Mouse (Mus musculus) CH12.LX (cell line): ENCODE results near the gene Gm10197.

Source experiments
- CTCF ChIP-seq, 2 experiments: IDR thresholded peaks in 1 of 2; conservative IDR thresholded peaks in 1 of 2; 2 replicates each; pipeline ENCODE4 v1.5.1; 2011 to 2012; ENCODE audit warnings: low read depth in 2 of 2, low read length in 2 of 2, improper control_type of control experiment in 1 of 2, inconsistent platforms in 1 of 2, mild to moderate bottlenecking in 1 of 2, moderate library complexity in 1 of 2
- EP300 ChIP-seq: IDR thresholded peaks from 2 replicates; pipeline ENCODE4 v1.6.1; 2011; ENCODE audit warnings: low read length, improper control_type of control experiment
- JUND ChIP-seq: conservative IDR thresholded peaks from 2 replicates; pipeline ENCODE4 v1.6.1; 2011; ENCODE audit warnings: low read depth, low read length, improper control_type of control experiment
- MAZ ChIP-seq: IDR thresholded peaks from 2 replicates; pipeline ENCODE4 v1.6.1; 2012; ENCODE audit warnings: low read depth, mild to moderate bottlenecking, inconsistent platforms, low read length, improper control_type of control experiment, moderate library complexity
- MYC ChIP-seq: IDR thresholded peaks from 2 replicates; pipeline ENCODE4 v1.6.1; 2011; ENCODE audit warnings: low read depth, mild to moderate bottlenecking, improper control_type of control experiment, low read length
- PAX5 ChIP-seq: IDR thresholded peaks from 2 replicates; pipeline ENCODE4 v1.6.1; 2012; ENCODE audit warnings: low read length, inconsistent platforms, mixed read lengths
- POLR2A ChIP-seq: IDR thresholded peaks from 2 replicates; pipeline ENCODE4 v1.6.1; 2011; ENCODE audit warnings: low read depth, mild to moderate bottlenecking, improper control_type of control experiment, low read length
- USF1 ChIP-seq: IDR thresholded peaks from 2 replicates; pipeline ENCODE4 v1.6.1; 2014; ENCODE audit warnings: low read depth, mild to moderate bottlenecking, inconsistent platforms, low read length, improper control_type of control experiment
- ZC3H11A ChIP-seq: IDR thresholded peaks from 2 replicates; pipeline ENCODE4 v1.6.1; 2012; ENCODE audit warnings: low read depth, mild to moderate bottlenecking, inconsistent platforms, low read length, improper control_type of control experiment
- ZMIZ1 ChIP-seq: IDR thresholded peaks from 2 replicates; pipeline ENCODE4 v1.6.1; 2012; ENCODE audit warnings: low read depth, mild to moderate bottlenecking, inconsistent platforms, low read length, improper control_type of control experiment

DNA sequence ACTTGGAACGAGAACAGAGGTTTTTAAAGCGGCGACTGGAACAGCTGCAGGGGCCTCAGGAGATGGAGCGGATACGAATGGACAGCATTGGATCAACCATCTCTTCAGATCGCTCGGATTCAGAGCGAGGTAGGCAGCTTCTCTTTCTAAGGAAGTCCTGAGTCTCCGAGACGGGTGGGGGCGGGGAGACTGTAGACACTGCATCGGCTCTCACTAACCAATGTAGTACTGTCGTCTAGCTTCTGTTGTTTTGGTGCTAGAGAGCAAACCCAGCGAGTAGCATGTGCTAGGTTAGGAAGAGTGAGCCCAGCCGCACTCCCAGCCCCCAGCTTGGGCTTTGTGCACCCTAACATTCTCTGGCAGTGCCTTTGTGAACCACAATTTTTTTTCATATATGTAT is 1.3 kb downstream of the Gm10197 start:
- TF ChIP-seq POLR2A (no peak), PAX5 (no peak), ZMIZ1 (no peak), MYC (no peak), EP300 (no peak), ZC3H11A (no peak), MAZ (no peak), USF1 (no peak), CTCF (conservative IDR thresholded peaks at IDR 0.05 in 1 of 2, IDR thresholded peaks at IDR 0.05 in 1 of 2; ENCODE audit: low read depth in 2 of 2, low read length in 2 of 2) (no peak), JUND (no peak)
